Mouse (Mus musculus) intestine, embryonic 15.5 days (tissue): Measurements from ENCODE around the gene Exoc2. TPM values are rescaled to one million over a fixed set of nuclear protein-coding genes. Genes with fewer than 3 reads are reported as not detected.

Experiments
- ATAC-seq: fragments of 200-750 bp; cut with Nextera tagmentation; 2 replicates; pipeline ENCODE4 v1.8.0; 2017; ENCODE audit warnings: moderate TSS enrichment, moderate library complexity
- H3K27ac ChIP-seq: fragments of 300-500 bp; sonication (generic); 2 replicates; pipeline ENCODE4 v1.5.1; 2015; ENCODE audit warnings: mild to moderate bottlenecking, inconsistent platforms
- H3K27me3 ChIP-seq: fragments of 300-500 bp; sonication (generic); replicated peaks from 2 replicates; pipeline ENCODE4 v1.6.1; 2015; ENCODE audit warnings: inconsistent platforms
- H3K36me3 ChIP-seq: fragments of 300-500 bp; sonication (generic); 2 replicates; pipeline ENCODE4 v1.6.1; 2015; ENCODE audit warnings: inconsistent platforms
- H3K4me1 ChIP-seq: fragments of 300-500 bp; sonication (generic); replicated peaks from 2 replicates; pipeline ENCODE4 v1.6.1; 2015; ENCODE audit warnings: inconsistent platforms
- H3K4me2 ChIP-seq: fragments of 300-500 bp; sonication (generic); replicated peaks from 2 replicates; pipeline ENCODE4 v1.6.1; 2015; ENCODE audit warnings: mild to moderate bottlenecking, inconsistent platforms
- H3K4me3 ChIP-seq: fragments of 300-500 bp; sonication (generic); replicated peaks from 2 replicates; pipeline ENCODE4 v1.5.1; 2015; ENCODE audit warnings: inconsistent platforms
- H3K9ac ChIP-seq: fragments of 300-500 bp; sonication (generic); 2 replicates; pipeline ENCODE4 v1.6.1; 2015; ENCODE audit warnings: inconsistent platforms
- H3K9me3 ChIP-seq: fragments of 300-500 bp; sonication (generic); 2 replicates; pipeline ENCODE4 v1.6.1; 2016; ENCODE audit warnings: inconsistent platforms
- WGBS: fragments of 180-500 bp; shearing (Covaris S2); methylation state at CpG from one replicate; pipeline ENCODE4 v1.1.7; 2015; 5-methylcytosine and 5-hydroxymethylcytosine counted together
- polyA plus RNA-seq: library from polyadenylated mRNA; unstranded; fragments of >200 nt; fragmentation: Nextera tagmentation; extraction: Ambion mirVana; gene quantifications from 2 replicates; pipeline ENCODE4 v1.2.1, GENCODE M21; 2015

Exoc2 gene
- polyA plus RNA-seq, result 24.6 and 27.9 TPM in 2 replicates

- Histone ChIP-seq H3K4me3 (peak within 1 kb of the TSS; percentile 90), H3K4me2 (peak within 1 kb of the TSS; percentile 61), H3K9ac (peak within 1 kb of the TSS; percentile 95), H3K27me3 (no peaks in the 10 kb centered on the region), H3K4me1 (peaks cover 9% of the 10 kb centered on the region), H3K36me3 (no peaks in the 10 kb centered on the region), H3K27ac (peak within 1 kb of the TSS; percentile 92), H3K9me3 (no peaks in the 10 kb centered on the region)
- ATAC-seq, result peak; percentile 99
- WGBS, result under 1% methylated on average over 54 of the region's 54 CpGs
Observed at GRCm38 (mm10) chr13:30973501-30974246, at the start of gene Exoc2, which contains the start of gene Gm5447. Gene Exoc2, minus strand, starts transcription at chr13:30974093. Gene Gm5447, plus strand, starts transcription at chr13:30974204.

DNA sequence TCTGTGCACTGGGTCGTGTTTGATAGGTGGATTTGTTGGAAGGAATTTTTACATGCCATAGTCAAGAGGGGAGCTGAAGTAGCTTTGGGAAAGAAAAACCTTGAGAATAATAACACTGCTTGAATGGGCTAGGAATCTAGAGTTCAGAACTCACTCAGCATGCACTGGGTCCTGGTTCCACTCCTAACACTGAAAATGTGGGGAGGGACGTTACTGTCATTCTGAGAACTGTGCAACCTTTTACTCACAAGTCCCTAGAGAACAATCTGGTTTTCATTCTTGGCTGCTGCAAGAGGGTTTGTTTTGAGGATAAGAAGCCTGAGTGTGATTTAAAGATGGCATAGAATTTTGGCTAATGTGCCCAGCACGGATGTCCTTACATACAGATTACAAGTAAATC is 49.8 kb upstream of the Exoc2 start:
- Histone ChIP-seq H3K4me2 (no peak overlapping the region), H3K27ac (no peak overlapping the region), H3K27me3 (no peaks in the 10 kb centered on the region), H3K9ac (no peak overlapping the region), H3K4me3 (no peak overlapping the region), H3K36me3 (no peaks in the 10 kb centered on the region), H3K4me1 (no peaks in the 10 kb centered on the region), H3K9me3 (no peaks in the 10 kb centered on the region)
- 78% methylated on average over 3 of the region's 3 CpGs for WGBS
- ATAC-seq, result no peak

- Histone ChIP-seq H3K4me2 (no peak overlapping the region), H3K27ac (no peak overlapping the region), H3K4me3 (no peak overlapping the region), H3K36me3 (no peaks in the 10 kb centered on the region), H3K27me3 (no peaks in the 10 kb centered on the region), H3K9me3 (no peaks in the 10 kb centered on the region), H3K4me1 (no peaks in the 10 kb centered on the region), H3K9ac (no peak overlapping the region)
- ATAC-seq, result no peak
- 28% methylated on average over 6 of the region's 6 CpGs for WGBS
Observed at GRCm38 (mm10) chr13:31021927-31022326, 48.0 kb upstream of the Exoc2 start.

DNA sequence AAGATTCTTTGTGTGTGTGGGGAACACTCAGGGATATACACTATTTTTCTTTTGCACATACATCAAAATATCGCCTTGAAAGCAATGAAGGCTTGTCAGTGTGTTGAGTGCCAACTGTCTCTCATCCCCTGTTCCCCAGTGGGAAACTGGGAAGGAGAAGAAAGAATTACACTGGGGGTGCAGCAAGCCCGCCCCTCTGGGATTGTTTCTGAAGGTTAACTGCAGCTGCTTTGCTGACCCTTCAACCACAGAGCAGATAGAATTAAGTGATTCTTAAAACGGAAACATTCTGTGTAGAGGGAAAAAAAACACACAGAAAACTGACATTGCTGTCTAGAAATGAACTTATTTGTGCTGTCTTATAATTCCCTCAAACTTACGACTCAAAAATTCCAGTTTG is 47.6 kb upstream of the Exoc2 start:
- WGBS, result 49% methylated on average over 4 of the region's 4 CpGs
- ATAC-seq, result no peak
- no peak overlapping the region for H3K9ac ChIP-seq

DNA sequence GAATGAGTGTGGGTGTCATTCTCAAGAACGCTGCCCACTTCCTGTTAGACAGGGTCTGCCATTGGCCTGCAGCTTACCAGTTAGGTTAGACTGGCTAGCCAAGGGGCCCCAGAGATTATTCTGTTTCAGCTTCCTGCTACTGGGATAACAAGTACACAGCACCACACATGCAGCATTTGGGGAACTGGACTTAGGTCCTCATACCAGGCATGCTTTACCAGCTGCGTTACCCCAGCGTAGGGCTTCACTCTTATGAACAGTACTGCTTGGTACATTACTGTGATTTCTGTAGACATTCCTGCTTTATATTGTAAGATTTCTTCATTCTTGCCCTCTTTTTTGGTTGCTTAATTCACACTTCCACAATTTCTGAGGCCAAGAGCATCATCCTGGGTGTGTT is 43.7 kb upstream of the Exoc2 start:
- no peak for ATAC-seq
- Histone ChIP-seq H3K27ac (no peak overlapping the region), H3K27me3 (no peaks in the 10 kb centered on the region), H3K4me1 (no peaks in the 10 kb centered on the region), H3K36me3 (no peaks in the 10 kb centered on the region), H3K4me2 (no peak overlapping the region), H3K4me3 (no peak overlapping the region), H3K9ac (no peak overlapping the region), H3K9me3 (no peaks in the 10 kb centered on the region)
- WGBS, result 87% methylated on average over 3 of the region's 3 CpGs

More for the DNA sequence above, 47.6 kb upstream of the Exoc2 start:
- H3K4me3 ChIP-seq, result no peak overlapping the region
- no peaks in the 10 kb centered on the region for H3K27me3 ChIP-seq
- H3K4me2 ChIP-seq, result no peak overlapping the region
- no peak overlapping the region for H3K27ac ChIP-seq
- H3K36me3 ChIP-seq, result no peaks in the 10 kb centered on the region
- no peaks in the 10 kb centered on the region for H3K9me3 ChIP-seq
- H3K4me1 ChIP-seq, result no peaks in the 10 kb centered on the region

DNA sequence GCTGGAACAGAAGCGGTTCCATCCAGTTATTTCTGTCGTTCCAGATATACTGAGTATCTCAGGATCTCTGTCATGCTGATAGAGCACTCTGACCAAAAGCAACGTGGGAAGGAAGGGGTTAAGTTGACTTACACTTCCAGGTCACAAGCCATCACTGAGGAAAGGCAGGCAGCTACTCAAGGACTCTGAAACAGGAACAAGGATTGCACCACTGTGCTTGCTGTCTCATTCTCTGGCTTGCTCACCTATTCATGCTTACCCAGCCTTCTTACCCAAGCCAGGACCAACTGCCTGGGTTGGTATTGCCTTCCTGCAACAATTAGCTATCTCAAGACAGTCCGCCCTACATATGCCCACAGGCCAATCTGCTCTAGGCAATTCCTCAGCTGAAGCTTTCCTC is 31.1 kb upstream of the Exoc2 start:
- H3K4me3 ChIP-seq, result peak overlapping the region; percentile 17; the same call in 1 of the 2 replicates
- H3K9me3 ChIP-seq, result no peaks in the 10 kb centered on the region
- H3K27me3 ChIP-seq, result no peaks in the 10 kb centered on the region
- 50% methylated on average over 4 of the region's 4 CpGs for WGBS
- no peak overlapping the region for H3K9ac ChIP-seq
- no peak overlapping the region for H3K27ac ChIP-seq
- 0 out of 2 replicates have a peak, but pooled peaks cover 5% of the 10 kb centered on the region for H3K4me1 ChIP-seq
- no peak for ATAC-seq
- H3K4me2 ChIP-seq, result peak overlapping the region; percentile 49
- no peaks in the 10 kb centered on the region for H3K36me3 ChIP-seq

GRCm38 (mm10) chr13:31004458-31004857 is 30.6 kb upstream of the Exoc2 start:
- Histone ChIP-seq H3K27me3 (no peaks in the 10 kb centered on the region), H3K36me3 (no peaks in the 10 kb centered on the region), H3K4me2 (peak overlapping the region; percentile 49), H3K4me3 (peak overlapping the region; percentile 17; the same call in 1 of the 2 replicates), H3K9me3 (no peaks in the 10 kb centered on the region), H3K9ac (no peak overlapping the region), H3K4me1 (0 out of 2 replicates have a peak, but pooled peaks cover 5% of the 10 kb centered on the region), H3K27ac (no peak overlapping the region)
- ATAC-seq, result no peak; the same call in 1 of the 2 replicates
- WGBS, result 38% methylated on average over 12 of the region's 12 CpGs

DNA sequence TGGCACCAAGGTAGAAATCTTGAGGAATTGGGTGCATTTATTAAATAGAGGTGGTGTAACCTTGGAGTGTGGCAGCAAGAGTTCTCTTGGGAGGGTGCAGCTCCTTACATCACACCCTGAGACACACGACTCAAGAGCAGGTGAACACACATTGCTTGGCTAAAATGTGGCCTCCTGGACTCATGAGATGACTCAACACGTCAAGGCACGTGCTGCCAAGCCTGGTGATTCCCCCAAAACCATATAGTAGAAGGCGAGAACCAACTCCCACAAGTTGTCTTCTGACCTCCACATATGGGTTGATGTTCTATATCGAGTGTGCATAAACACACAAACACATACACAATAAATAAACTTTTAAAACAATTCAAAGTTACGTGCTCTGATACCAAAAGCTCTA is 25.9 kb upstream of the Exoc2 start:
- 87% methylated on average over 6 of the region's 6 CpGs for WGBS
- H3K9ac ChIP-seq, result no peak overlapping the region
- no peaks in the 10 kb centered on the region for H3K36me3 ChIP-seq
- H3K4me2 ChIP-seq, result no peak overlapping the region
- no peaks in the 10 kb centered on the region for H3K27me3 ChIP-seq
- H3K4me3 ChIP-seq, result no peak overlapping the region
- 0 out of 2 replicates have a peak, but pooled peaks cover 5% of the 10 kb centered on the region for H3K4me1 ChIP-seq
- ATAC-seq, result no peak
- no peak overlapping the region for H3K27ac ChIP-seq
- no peaks in the 10 kb centered on the region for H3K9me3 ChIP-seq

DNA sequence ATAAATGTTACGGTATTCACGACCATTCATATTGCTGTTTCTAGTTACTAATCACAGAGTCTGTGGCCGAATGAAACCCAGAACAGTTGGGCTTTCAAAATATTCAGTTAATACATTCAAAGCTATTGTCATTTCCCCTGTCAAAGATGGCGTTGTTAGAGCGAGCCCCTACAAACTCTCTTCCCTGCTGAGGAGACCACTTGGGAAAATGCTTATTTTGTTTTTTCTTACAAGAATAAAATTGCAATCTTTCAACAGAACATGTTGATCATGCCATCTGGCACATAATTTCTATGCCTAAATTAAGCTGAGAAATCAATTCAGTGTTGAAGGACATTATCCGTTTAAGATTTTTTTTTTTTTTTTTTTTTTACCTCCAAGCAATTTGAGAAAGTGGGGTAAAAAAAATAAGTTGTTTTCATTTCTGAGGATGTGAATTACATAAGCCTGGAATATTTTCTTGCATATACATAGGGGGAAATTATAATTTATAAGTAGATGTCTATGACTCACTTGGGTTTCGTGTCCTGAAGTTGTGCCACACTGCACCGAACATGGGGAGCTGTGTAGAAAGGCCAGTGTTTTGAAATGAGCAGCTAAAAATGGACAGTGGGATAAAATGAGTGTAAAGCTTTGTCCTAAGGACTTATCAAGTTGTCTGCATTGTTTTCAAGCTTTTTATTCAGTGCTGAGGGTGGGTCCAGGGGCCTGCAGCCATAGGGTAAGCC is 23.8 kb upstream of the Exoc2 start:
- WGBS, result 77% methylated on average over 8 of the region's 8 CpGs

GRCm38 (mm10) chr13:30994249-30994858 is 20.5 kb upstream of the Exoc2 start:
- WGBS, result 73% methylated on average over 6 of the region's 6 CpGs
- Histone ChIP-seq H3K36me3 (no peaks in the 10 kb centered on the region), H3K4me3 (no peak overlapping the region), H3K9ac (no peak overlapping the region), H3K4me2 (no peak overlapping the region), H3K27ac (no peak overlapping the region), H3K9me3 (no peaks in the 10 kb centered on the region), H3K27me3 (no peaks in the 10 kb centered on the region), H3K4me1 (no peaks in the 10 kb centered on the region)
- ATAC-seq, result no peak

More for the DNA sequence above, 23.8 kb upstream of the Exoc2 start:
- Histone ChIP-seq H3K4me3 (no peak overlapping the region), H3K9ac (no peak overlapping the region), H3K4me1 (no peaks in the 10 kb centered on the region), H3K36me3 (no peaks in the 10 kb centered on the region), H3K4me2 (no peak overlapping the region), H3K9me3 (no peaks in the 10 kb centered on the region), H3K27me3 (no peaks in the 10 kb centered on the region), H3K27ac (no peak overlapping the region)
- ATAC-seq, result no peak

GRCm38 (mm10) chr13:30993819-30994218 is 19.9 kb upstream of the Exoc2 start:
- Histone ChIP-seq H3K9ac (no peak overlapping the region), H3K4me3 (no peak overlapping the region), H3K27ac (no peak overlapping the region), H3K4me2 (no peak overlapping the region), H3K36me3 (no peaks in the 10 kb centered on the region), H3K27me3 (no peaks in the 10 kb centered on the region), H3K9me3 (no peaks in the 10 kb centered on the region), H3K4me1 (no peaks in the 10 kb centered on the region)
- WGBS, result 39% methylated on average over 3 of the region's 3 CpGs
- no peak for ATAC-seq

GRCm38 (mm10) chr13:30990233-30990632 is 16.3 kb upstream of the Exoc2 start:
- H3K27ac ChIP-seq, result peak overlapping the region; percentile 58; the same call in 1 of the 2 replicates
- no peaks in the 10 kb centered on the region for H3K36me3 ChIP-seq
- ATAC-seq, result peak; percentile 65
- H3K27me3 ChIP-seq, result no peaks in the 10 kb centered on the region
- no peaks in the 10 kb centered on the region for H3K9me3 ChIP-seq
- no peaks in the 10 kb centered on the region for H3K4me1 ChIP-seq
- no peak overlapping the region for H3K4me3 ChIP-seq
- no peak overlapping the region for H3K9ac ChIP-seq
- H3K4me2 ChIP-seq, result peak overlapping the region; percentile 26; the same call in 1 of the 2 replicates
- 26% methylated on average over 9 of the region's 9 CpGs for WGBS
